Mouse (Mus musculus) CH12.LX (cell line): Measurements from ENCODE around the gene Ugt1a6a. TPM values are rescaled to one million over a fixed set of nuclear protein-coding genes. Genes with fewer than 3 reads are reported as not detected.

Experiments
- DNase-seq: peaks from one replicate; pipeline ENCODE4 v3.0.0-alpha.2; 2013; ENCODE audit errors: extremely low read depth
- H3K27ac ChIP-seq: 2 replicates; pipeline ENCODE4 v1.5.1; 2012; ENCODE audit warnings: low read depth, mild to moderate bottlenecking, control low read depth, moderate library complexity; ENCODE audit not compliant: insufficient read depth
- H3K27me3 ChIP-seq: replicated peaks from 2 replicates; pipeline ENCODE3; 2012; ENCODE audit warnings: inconsistent platforms
- H3K36me3 ChIP-seq, 2 experiments: replicated peaks in 1 of 2; 2 replicates each; pipeline versions ENCODE3 to v1.6.1; 2012; ENCODE audit warnings: inconsistent platforms in 1 of 2, low read length in 1 of 2, mild to moderate bottlenecking in 1 of 2, mixed read lengths in 1 of 2, moderate library complexity in 1 of 2; ENCODE audit not compliant: control insufficient read depth in 1 of 2, insufficient read depth in 1 of 2
- H3K4me1 ChIP-seq, 2 experiments: 2 replicates each; pipeline ENCODE4 v1.6.1; 2012; ENCODE audit warnings: inconsistent platforms in 1 of 2, moderate library complexity in 1 of 2; ENCODE audit not compliant: insufficient read depth in 2 of 2, control insufficient read depth in 1 of 2
- H3K4me2 ChIP-seq: 2 replicates; pipeline ENCODE4 v1.6.1; 2012; ENCODE audit warnings: low read depth, mild to moderate bottlenecking, control low read depth; ENCODE audit not compliant: poor library complexity, insufficient read depth, severe bottlenecking
- H3K4me3 ChIP-seq, 3 experiments: fragments of 150-350 bp in 1 of 3; sonication (generic) in 1 of 3; replicated peaks in 1 of 3; 2 replicates each; pipeline versions ENCODE3 to v1.5.1; 2011 to 2012; ENCODE audit warnings: low read depth in 2 of 3, low read length in 2 of 3, mild to moderate bottlenecking in 2 of 3, moderate library complexity in 2 of 3, control low read depth in 1 of 3, improper control_type of control experiment in 1 of 3, inconsistent platforms in 1 of 3, mixed read lengths in 1 of 3; ENCODE audit not compliant: poor library complexity in 1 of 3
- H3K79me2 ChIP-seq: replicated peaks from 2 replicates; pipeline ENCODE4 v1.6.1; 2012; ENCODE audit warnings: mild to moderate bottlenecking, moderate library complexity; ENCODE audit not compliant: control insufficient read depth, poor library complexity, insufficient read depth, severe bottlenecking; ENCODE audit errors: extremely low read depth
- H3K9ac ChIP-seq: 2 replicates; pipeline ENCODE4 v1.6.1; 2012; ENCODE audit warnings: low read depth, mild to moderate bottlenecking, control low read depth, moderate library complexity; ENCODE audit not compliant: insufficient read depth
- H3K9me3 ChIP-seq: replicated peaks from 2 replicates; pipeline ENCODE3; 2012; ENCODE audit warnings: low read length, inconsistent platforms, mixed read lengths
- CHD1 ChIP-seq: IDR thresholded peaks from 2 replicates; pipeline ENCODE4 v1.6.1; 2012; ENCODE audit warnings: low read depth, low read length, improper control_type of control experiment, inconsistent platforms
- E2F4 ChIP-seq: IDR thresholded peaks from 2 replicates; pipeline ENCODE4 v1.6.1; 2011; ENCODE audit warnings: low read depth, low read length, improper control_type of control experiment; ENCODE audit not compliant: insufficient replicate concordance
- ELF1 ChIP-seq: IDR thresholded peaks from 2 replicates; pipeline ENCODE4 v1.6.1; 2014; ENCODE audit warnings: low read depth, mild to moderate bottlenecking, inconsistent platforms, low read length, improper control_type of control experiment
- GABPA ChIP-seq: IDR thresholded peaks from 2 replicates; pipeline ENCODE4 v1.6.1; 2012; ENCODE audit warnings: low read depth, low read length, improper control_type of control experiment, inconsistent platforms; ENCODE audit not compliant: insufficient replicate concordance
- HCFC1 ChIP-seq: IDR thresholded peaks from 2 replicates; pipeline ENCODE4 v1.6.1; 2012; ENCODE audit warnings: low read depth, mild to moderate bottlenecking, inconsistent platforms, low read length, improper control_type of control experiment
- IRF4 ChIP-seq: IDR thresholded peaks from 2 replicates; pipeline ENCODE4 v1.6.1; 2014; ENCODE audit warnings: low read depth, mild to moderate bottlenecking, inconsistent platforms, low read length, improper control_type of control experiment
- MXI1 ChIP-seq: IDR thresholded peaks from 2 replicates; pipeline ENCODE4 v1.6.1; 2011; ENCODE audit warnings: mild to moderate bottlenecking, low read depth, low read length, improper control_type of control experiment
- NELFE ChIP-seq: IDR thresholded peaks from 2 replicates; pipeline ENCODE4 v1.6.1; 2011; ENCODE audit warnings: low read depth, low read length, improper control_type of control experiment
- POLR2A ChIP-seq: IDR thresholded peaks from 2 replicates; pipeline ENCODE4 v1.6.1; 2011; ENCODE audit warnings: low read depth, mild to moderate bottlenecking, improper control_type of control experiment, low read length
- POLR2AphosphoS2 ChIP-seq: IDR thresholded peaks from 2 replicates; pipeline ENCODE4 v1.6.1; 2011; ENCODE audit warnings: low read depth, low read length, improper control_type of control experiment
- RAD21 ChIP-seq: IDR thresholded peaks from 2 replicates; pipeline ENCODE4 v1.6.1; 2011; ENCODE audit warnings: low read depth, mild to moderate bottlenecking, low read length, improper control_type of control experiment, moderate library complexity
- RCOR1 ChIP-seq: conservative IDR thresholded peaks from 2 replicates; pipeline ENCODE4 v1.6.1; 2012; ENCODE audit warnings: low read depth, mild to moderate bottlenecking, inconsistent platforms, low read length, improper control_type of control experiment
- SIN3A ChIP-seq: IDR thresholded peaks from 2 replicates; pipeline ENCODE4 v1.6.1; 2012; ENCODE audit warnings: low read length, improper control_type of control experiment, inconsistent platforms
- SMC3 ChIP-seq: IDR thresholded peaks from 2 replicates; pipeline ENCODE4 v1.6.1; 2011; ENCODE audit warnings: low read depth, low read length, improper control_type of control experiment
- TCF12 ChIP-seq: IDR thresholded peaks from 2 replicates; pipeline ENCODE4 v1.6.1; 2014; ENCODE audit warnings: low read depth, mild to moderate bottlenecking, inconsistent platforms, low read length, improper control_type of control experiment
- ZC3H11A ChIP-seq: IDR thresholded peaks from 2 replicates; pipeline ENCODE4 v1.6.1; 2012; ENCODE audit warnings: low read depth, mild to moderate bottlenecking, inconsistent platforms, low read length, improper control_type of control experiment
- ZMIZ1 ChIP-seq: IDR thresholded peaks from 2 replicates; pipeline ENCODE4 v1.6.1; 2012; ENCODE audit warnings: low read depth, mild to moderate bottlenecking, inconsistent platforms, low read length, improper control_type of control experiment
- ZNF384 ChIP-seq: IDR thresholded peaks from 2 replicates; pipeline ENCODE4 v1.6.1; 2012; ENCODE audit warnings: low read depth, low read length, improper control_type of control experiment, inconsistent platforms
- dilution Hi-C: fragments of 300-500 bp; cut with MboI; formaldehyde crosslinking; loops from 2 replicates; pipeline ENCODE4 v1.14.3; 2020; ENCODE audit warnings: low sequenced_read_pairs; ENCODE audit not compliant: extremely low pct_unique_long_range_greater_than_20kb, extremely low pct_ligation_motif_present
- in situ Hi-C: fragments of 300-500 bp; cut with MboI; formaldehyde crosslinking; loops from 3 replicates; pipeline ENCODE4 v1.14.3; 2019; ENCODE audit warnings: low sequenced_read_pairs, low pct_ligation_motif_present, low pct_unique_long_range_greater_than_20kb, mixed read lengths
- polyA plus RNA-seq: library from polyadenylated mRNA; unstranded; fragments of >175 nt; gene quantifications from 2 replicates; pipeline ENCODE4 v1.2.1, GENCODE M21; 2012; ENCODE audit warnings: low read depth; ENCODE audit not compliant: insufficient read length
- total RNA-seq, 2 experiments: library from RNA; depleted of rRNA; stranded (reverse); fragments of 300-350 nt in 1 of 2; fragments of >200 nt in 1 of 2; gene quantifications; 2 replicates each; pipeline ENCODE4 v1.2.3; 2012 to 2014

Gene Ugt1a6a
- total and polyA plus RNA-seq, 3 experiments: 0.19 to 0.43 (median 0.30) TPM

- Histone ChIP-seq H3K27me3 (no peaks in the 10 kb centered on the region), H3K9ac (no peak overlapping the region)
- TF ChIP-seq ZNF384 (no peak), NELFE (no peak), IRF4 (no peak), E2F4 (no peak), RCOR1 (no peak), ELF1 (no peak), CHD1 (no peak), POLR2A (no peak; the same call in 1 of the 2 replicates)
- TF ChIP-seq, all 38 proteins: peak for 0
- in situ Hi-C loops: no loop called here
- Histone ChIP-seq H3K79me2 (no peaks in the 10 kb centered on the region), H3K36me3 (peaks cover 70 to 95% of the 10 kb centered on the region in 2 experiments), H3K4me1 (peaks cover 2 to 20% of the 10 kb centered on the region in 2 experiments; a peak in 3 of 4 replicates), H3K27ac (no peak overlapping the region), H3K9me3 (peaks cover 13% of the 10 kb centered on the region), H3K4me2 (no peak overlapping the region), H3K4me3 (no peak overlapping the region)
- dilution Hi-C loops: no loop called here
- no peak for DNase-seq
These were observed 130.2 kb downstream of the Ugt1a6a start for GRCm38 (mm10) chr1:88264869-88265240.

- dilution Hi-C loops (no loop called here), in situ Hi-C loops (no loop called here)
- Histone ChIP-seq H3K27ac (no peak overlapping the region), H3K4me1 (peaks cover 0 to 8% of the 10 kb centered on the region in 2 experiments; a peak in 2 of 4 replicates), H3K36me3 (peaks cover 71 to 90% of the 10 kb centered on the region in 2 experiments), H3K9me3 (peaks cover 12% of the 10 kb centered on the region), H3K79me2 (no peaks in the 10 kb centered on the region), H3K4me3 (no peak overlapping the region), H3K27me3 (no peaks in the 10 kb centered on the region), H3K9ac (no peak overlapping the region), H3K4me2 (no peak overlapping the region)
- no peak for DNase-seq
- TF ChIP-seq ELF1 (no peak), ZMIZ1 (no peak), SIN3A (no peak), ZC3H11A (no peak), GABPA (no peak), MXI1 (no peak), HCFC1 (no peak), TCF12 (no peak), RAD21 (no peak), POLR2AphosphoS2 (no peak), E2F4 (no peak), SMC3 (no peak)
These were observed 131.5 kb downstream of the Ugt1a6a start for GRCm38 (mm10) chr1:88266123-88266522.
